Mouse (Mus musculus): ENCODE results near the gene Vmn1r21.
"Not testable (repeated sequence)": the region's sequence is repeated elsewhere in the genome, so short reads cannot be mapped to it uniquely, and the experiment has no call there.

The Vmn1r21 gene

GRCm38 (mm10) chr6:57850286-57850685 is at the start of gene Vmn1r21:
Gene Vmn1r21, minus strand, starts transcription at chr6:57850343.
- no peak for DNase-seq

- DNase-seq = no peak
These were observed 9.2 kb upstream of the Vmn1r21 start for GRCm38 (mm10) chr6:57859043-57860042.

- not testable (repeated sequence) for DNase-seq
These were observed 1.0 kb upstream of the Vmn1r21 start for GRCm38 (mm10) chr6:57851177-57851576.

- DNase-seq = no peak
These were observed 10.3 kb downstream of the Vmn1r21 start for GRCm38 (mm10) chr6:57839693-57840408.

GRCm38 (mm10) chr6:57825259-57825715 is 24.9 kb downstream of the Vmn1r21 start:
- no peak for DNase-seq

GRCm38 (mm10) chr6:57824422-57825258 is 25.5 kb downstream of the Vmn1r21 start, which contains the start of gene Vopp1:
Gene Vopp1, minus strand, starts transcription at chr6:57825159.
- peak; percentile 82 for DNase-seq

GRCm38 (mm10) chr6:57823461-57823860 is 26.7 kb downstream of the Vmn1r21 start:
- DNase-seq = no peak

- DNase-seq = no peak
These were observed 27.3 kb downstream of the Vmn1r21 start for GRCm38 (mm10) chr6:57822648-57823410.

GRCm38 (mm10) chr6:57814436-57814940 is 35.7 kb downstream of the Vmn1r21 start:
- DNase-seq = no peak

- no peak for DNase-seq
These were observed 38.1 kb downstream of the Vmn1r21 start for GRCm38 (mm10) chr6:57811748-57812730.

- DNase-seq = no peak
These were observed 44.7 kb downstream of the Vmn1r21 start for GRCm38 (mm10) chr6:57805218-57806069.

GRCm38 (mm10) chr6:57803130-57803529 is 47.0 kb downstream of the Vmn1r21 start:
- DNase-seq = no peak

- DNase-seq = no peak
These were observed 51.2 kb downstream of the Vmn1r21 start for GRCm38 (mm10) chr6:57798986-57799385.

- no peak for DNase-seq
These were observed 53.2 kb downstream of the Vmn1r21 start for GRCm38 (mm10) chr6:57796853-57797423.

- DNase-seq = no peak
These were observed 54.3 kb downstream of the Vmn1r21 start for GRCm38 (mm10) chr6:57795835-57796234.

Data from cerebellum, adult 11-12 months (tissue).